Mouse (Mus musculus): ENCODE data around the gene Galc.

GRCm38 (mm10) chr12:98176632-98177031, 82.6 kb downstream of the Galc start:
- TF ChIP-seq CTCF (IDR thresholded peaks at IDR 0.05; ENCODE audit: borderline replicate concordance, insufficient read depth, low read depth, low read length) = no peak
- TF ChIP-seq POLR2A (IDR thresholded peaks at IDR 0.05; ENCODE audit: borderline replicate concordance, insufficient read depth, low read length) = no peak

Measured in cerebellum, adult 2 months (tissue).